Comparison of ENCODE assay signal across 8 mouse cellular contexts in the genomic region with DNA sequence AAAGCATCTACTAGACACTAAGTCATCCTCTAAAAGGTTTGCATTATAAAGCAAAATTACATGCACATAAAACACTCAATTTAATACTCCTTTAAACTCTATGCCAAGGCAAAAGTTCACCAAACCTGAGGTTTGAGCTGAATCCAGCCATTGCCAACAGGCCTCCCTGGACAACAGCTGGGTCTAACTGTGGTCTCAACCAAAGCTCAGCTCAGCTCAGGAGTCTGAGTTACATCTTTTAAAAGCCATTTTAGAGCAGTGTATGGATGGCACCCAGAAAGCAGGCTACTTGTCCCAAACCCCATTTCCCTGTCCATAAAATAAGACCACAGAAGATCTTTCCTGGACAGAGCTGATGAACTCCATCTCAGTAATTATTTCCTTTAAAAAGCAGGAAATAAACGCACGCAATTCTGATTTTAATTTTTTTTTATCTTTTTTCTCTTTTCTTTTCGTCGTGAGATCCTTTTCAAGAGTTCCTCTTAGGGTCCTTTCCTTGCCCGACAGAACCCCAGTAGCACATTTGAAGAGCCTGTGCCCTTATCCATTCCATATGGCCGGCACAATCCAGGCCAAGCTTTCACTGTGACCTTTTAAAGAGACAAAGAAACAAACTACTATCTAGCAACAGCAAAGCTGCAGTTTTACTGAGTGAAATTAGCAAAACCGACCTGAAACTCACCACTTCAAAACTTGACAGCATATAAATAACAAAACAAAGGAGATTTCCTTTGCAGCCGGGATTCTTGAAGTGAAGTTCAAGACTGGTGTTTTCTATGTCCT. TPM values are rescaled to one million over a fixed set of nuclear protein-coding genes. Genes with fewer than 3 reads are reported as not detected.
A peak's percentile ranks its signal among the peaks of the same experiment; 100 is the strongest.
DNase-seq lines count a peak whose midpoint lies in the region; ATAC-seq and TF ChIP-seq lines count a peak whose summit lies in the region.

No protein-coding gene starts in this region.

- no peaks in the 10 kb centered on the region for H3K9me3 ChIP-seq in intestine, embryonic 16.5 days (ENCODE audit: control insufficient read depth, low read length)
- no peaks in the 10 kb centered on the region for H3K9me3 ChIP-seq in lung, embryonic 14.5 days (ENCODE audit: low read depth, low read length)

- H3K27ac ChIP-seq in intestine, embryonic 16.5 days (ENCODE audit: low read length) = no peak overlapping the region
- H3K27ac ChIP-seq in lung, embryonic 14.5 days (ENCODE audit: low read depth) = no peak overlapping the region

- H3K4me1 ChIP-seq in intestine, embryonic 16.5 days (ENCODE audit: control insufficient read depth, insufficient read depth, low read length) = peaks cover 3% of the 10 kb centered on the region; the same call in 1 of the 2 replicates
- H3K4me1 ChIP-seq in lung, embryonic 14.5 days (ENCODE audit: insufficient read depth) = no peaks in the 10 kb centered on the region

- 10% methylated on average over 8 of the region's 8 CpGs for WGBS in intestine, embryonic 16.5 days
- 5% methylated on average over 8 of the region's 8 CpGs for WGBS in lung, embryonic 14.5 days

- H3K9ac ChIP-seq in intestine, embryonic 16.5 days (ENCODE audit: low read depth, low read length) = no peak overlapping the region
- no peak overlapping the region for H3K9ac ChIP-seq in lung, embryonic 14.5 days

- peak overlapping the region; percentile 78 for H3K4me3 ChIP-seq in intestine, embryonic 16.5 days (ENCODE audit: low read length)
- H3K4me3 ChIP-seq in lung, embryonic 14.5 days (ENCODE audit: low read depth, low read length) = peak overlapping the region; percentile 82

- peak overlapping the region; percentile 98 for H3K4me2 ChIP-seq in intestine, embryonic 16.5 days (ENCODE audit: low read depth, low read length)
- H3K4me2 ChIP-seq in lung, embryonic 14.5 days = peak overlapping the region; percentile 81

- peak; percentile 46 for DNase-seq in ovary, postnatal 36 days (ENCODE audit: low spot score)
- DNase-seq in ovary, adult 18-20 months (ENCODE audit: low spot score) = no peak
- DNase-seq in cerebellum, postnatal 14 days = peak; percentile 76 to 81
- DNase-seq in lung, embryonic 14.5 days = peak; percentile 80
- DNase-seq in retina, embryonic 14.5 days (ENCODE audit: low spot score) = peak; percentile 77
- DNase-seq in left cerebral cortex, postnatal 10 days (ENCODE audit: extremely low spot score in 1 of 2, low spot score in 2 of 2) = no peak

- intact Hi-C loops in left cerebral cortex, postnatal 10 days (cut with DNase I) = loop anchor here (5.0 kb wide), 1 partner anchor 651 kb away; no protein-coding TSS in a partner anchor

- H3K36me3 ChIP-seq in intestine, embryonic 16.5 days (ENCODE audit: control insufficient read depth, insufficient read depth, low read length) = no peaks in the 10 kb centered on the region
- H3K36me3 ChIP-seq in lung, embryonic 14.5 days (ENCODE audit: insufficient read depth) = 0 out of 2 replicates have a peak, but pooled peaks cover 3% of the 10 kb centered on the region

- ATAC-seq in granulocyte monocyte progenitor cell, adult 5-6 weeks (replicated peaks; ENCODE audit: poor library complexity, severe bottlenecking) = peak; percentile 25; the same call in 1 of the 2 replicates
- no peak for ATAC-seq in intestine, embryonic 16.5 days
- ATAC-seq in lung, embryonic 14.5 days (ENCODE audit: insufficient read depth) = no peak

- no peak for TF ChIP-seq CTCF in lung, embryonic 14.5 days (IDR thresholded peaks at IDR 0.05; ENCODE audit: low read depth)

- H3K27me3 ChIP-seq in intestine, embryonic 16.5 days (replicated peaks; ENCODE audit: control insufficient read depth, insufficient read depth, low read length) = no peaks in the 10 kb centered on the region; the same call in 1 of the 2 replicates
- peaks cover 7% of the 10 kb centered on the region for H3K27me3 ChIP-seq in lung, embryonic 14.5 days (ENCODE audit: insufficient read depth, low read length)

RNA-seq across cellular contexts. Expression of a gene that starts 21.8 kb away (rescaled TPM):
- 33.7 and 43.3 TPM in 2 replicates for total RNA-seq in granulocyte monocyte progenitor cell, adult 5-6 weeks (2014; fragmentation: Nextera tagmentation)
- total RNA-seq in granulocyte monocyte progenitor cell, adult 5-6 weeks (2017) = 12.1 and 16.2 TPM in 2 replicates
- polyA plus RNA-seq in intestine, embryonic 16.5 days (2015; fragmentation: Nextera tagmentation; extraction: Ambion mirVana) = 2.6 and 3.3 TPM in 2 replicates
- 10.6 and 11.8 TPM in 2 replicates for polyA plus RNA-seq in lung, embryonic 14.5 days (2014; fragmentation: Nextera tagmentation; extraction: Ambion mirVana)
- total RNA-seq in left cerebral cortex, postnatal 10 days (2021) = 100 to 1,000 TPM; 144 to 153 TPM

Comparison
In these comparisons a context has a peak if more than half of its experiments do, and no peak if none do; other contexts are left out.
1. DNase-seq: peak in ovary, postnatal 36 days (single experiment), cerebellum, postnatal 14 days (2 of 2), lung, embryonic 14.5 days (single experiment) and retina, embryonic 14.5 days (single experiment); none in ovary, adult 18-20 months (single experiment) and left cerebral cortex, postnatal 10 days (0 of 2).